Mouse (Mus musculus) heart, postnatal 14 days (tissue): ENCODE data around the gene Ipo5. TPM values are rescaled to one million over a fixed set of nuclear protein-coding genes. Genes with fewer than 3 reads are reported as not detected.

Experiments
- DNase-seq, 2 experiments: peaks; one replicate each; pipeline ENCODE4 v3.0.0; 2021 to 2022
- intact Hi-C: fragments of 180-260 bp; cut with DNase I; formaldehyde crosslinking; loops from one replicate; pipeline ENCODE4 v1.15.1; 2025
- total RNA-seq, 2 experiments: library from RNA; stranded (reverse); gene quantifications; 2 replicates each; pipeline ENCODE4 v1.2.3; 2021

Ipo5 gene
- total RNA-seq, 2 experiments from 2014 or later, result 79.3 to 81.4 TPM

DNA sequence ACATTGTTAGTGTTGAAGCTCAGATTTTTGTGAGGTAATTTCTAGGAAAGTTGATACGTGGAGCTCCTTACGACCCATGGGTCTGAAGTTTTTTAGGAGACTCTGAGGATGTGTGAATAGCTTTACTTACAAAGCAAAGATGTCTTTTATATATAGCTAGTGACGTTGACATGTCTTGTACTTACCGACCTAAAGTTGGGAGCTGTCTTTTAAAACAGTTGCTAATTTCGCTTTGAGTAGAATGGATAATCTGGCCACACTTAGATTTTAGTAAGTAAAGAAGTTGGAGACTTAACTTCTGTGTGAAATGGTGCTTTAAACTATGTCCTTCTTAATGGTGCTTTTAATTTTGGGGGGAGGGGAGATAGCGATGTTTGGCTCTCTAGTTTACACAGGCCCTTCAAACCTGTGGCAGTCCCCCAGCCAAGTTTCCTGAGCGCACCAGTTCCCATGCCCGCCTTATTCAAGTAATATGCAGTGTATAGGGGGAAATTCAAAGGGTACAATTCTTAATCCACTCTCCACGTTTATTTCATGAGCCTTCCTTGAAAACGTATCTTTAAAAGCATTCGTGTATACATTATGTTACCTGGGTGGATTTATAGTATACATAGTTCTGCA is 1.2 kb downstream of the Ipo5 start:
- DNase-seq, result no peak
- intact Hi-C loops, result loop anchor here (5.0 kb wide), 3 partner anchors 65 to 875 kb away; no protein-coding TSS in a partner anchor

DNA sequence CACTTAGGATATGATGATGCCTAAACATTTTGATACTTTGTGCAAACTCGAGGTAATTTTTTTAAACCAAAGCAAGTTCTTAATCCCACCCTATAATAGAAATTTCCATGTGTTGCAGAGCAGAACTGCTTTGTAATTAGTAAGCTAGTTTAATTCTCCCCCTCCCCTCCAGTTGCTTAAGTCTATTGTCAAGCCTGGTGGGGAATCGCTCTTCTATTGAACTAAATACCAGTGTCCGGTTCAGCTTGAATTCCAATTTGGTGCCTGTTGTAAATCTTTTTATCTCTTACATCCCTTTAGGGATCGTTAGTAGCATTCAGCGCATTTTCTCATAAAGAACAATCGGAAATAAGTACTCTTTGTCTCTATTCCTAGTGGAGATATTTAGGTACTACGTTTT is 1.9 kb downstream of the Ipo5 start:
- no peak for DNase-seq
- intact Hi-C loops, result loop anchor here (5.0 kb wide), 3 partner anchors 66 to 874 kb away; no protein-coding TSS in a partner anchor

DNA sequence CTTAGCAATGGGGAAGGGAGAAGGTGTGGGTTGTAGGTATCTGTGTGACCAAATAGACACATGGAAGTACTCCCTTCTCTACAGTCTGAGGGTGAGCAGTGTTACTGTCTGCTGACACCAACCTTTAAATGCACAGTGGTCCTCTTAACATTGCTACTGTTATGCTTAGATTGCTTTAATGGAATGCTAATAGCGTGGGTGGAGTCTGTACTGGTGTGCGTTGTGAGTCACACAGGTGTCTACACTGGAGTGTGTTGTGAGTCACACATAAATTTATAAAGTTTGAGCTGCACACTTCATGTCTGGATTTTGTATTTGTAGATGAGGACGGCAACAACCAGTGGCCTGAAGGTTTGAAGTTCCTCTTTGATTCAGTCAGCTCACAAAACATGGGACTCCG is 10.8 kb downstream of the Ipo5 start:
- DNase-seq, result no peak
- intact Hi-C loops, result no loop called here

DNA sequence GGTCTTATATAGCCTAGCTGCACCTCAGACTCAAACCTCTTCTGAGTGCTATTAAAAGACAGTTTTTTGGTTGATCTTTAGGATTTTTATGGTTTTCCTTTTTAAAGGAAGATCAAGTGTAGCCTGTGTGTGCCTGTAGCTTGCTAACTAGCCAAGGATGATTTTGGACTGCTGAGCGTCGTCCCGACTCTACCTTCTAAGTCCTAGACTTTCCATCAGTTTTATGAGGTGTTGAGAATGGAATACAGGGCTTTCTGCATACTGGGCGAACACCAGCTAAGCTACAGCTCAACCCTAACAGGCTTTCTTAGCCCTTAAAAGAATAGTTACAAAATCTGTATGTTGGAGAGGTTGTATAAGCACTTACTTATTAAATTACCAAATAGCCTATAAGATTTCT is 13.0 kb downstream of the Ipo5 start:
- DNase-seq, result no peak
- intact Hi-C loops, result no loop called here

DNA sequence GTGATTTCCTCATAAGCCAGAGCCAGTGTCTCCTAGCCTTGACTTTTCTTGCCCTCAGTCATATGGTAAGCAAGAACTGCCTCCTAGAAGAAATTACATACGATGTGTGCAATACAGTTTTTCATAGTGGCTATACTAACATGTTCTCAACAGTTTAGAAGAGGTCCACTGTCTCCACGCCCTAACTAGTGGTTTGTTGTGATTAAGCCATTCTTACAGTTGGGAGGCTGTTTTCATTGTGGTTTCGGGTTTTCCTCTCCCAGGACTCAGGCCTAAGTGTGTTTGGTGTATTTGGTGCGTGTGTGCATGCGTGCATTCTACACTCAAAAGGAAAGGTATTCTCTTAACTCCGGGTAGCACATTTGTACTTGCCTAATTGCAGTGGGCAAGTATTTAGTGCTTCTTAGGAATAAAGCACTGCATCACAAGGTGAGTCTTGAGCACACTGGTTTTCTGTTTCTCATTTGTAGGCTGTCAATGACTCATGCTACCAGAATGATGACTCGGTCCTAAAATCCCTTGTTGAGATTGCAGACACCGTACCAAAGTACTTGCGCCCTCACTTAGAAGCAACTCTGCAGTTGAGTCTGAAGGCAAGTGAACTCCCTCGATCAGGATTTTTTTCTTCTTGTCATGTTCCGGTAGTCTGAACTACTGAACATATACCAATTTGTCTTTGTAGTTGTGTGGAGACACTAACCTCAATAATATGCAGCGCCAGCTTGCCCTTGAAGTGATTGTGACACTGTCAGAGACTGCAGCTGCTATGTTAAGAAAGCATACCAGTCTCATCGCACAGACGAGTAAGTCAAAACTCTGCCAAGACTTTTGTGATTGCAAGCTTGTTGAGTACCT is 14.9 kb downstream of the Ipo5 start:
- DNase-seq, result no peak
- intact Hi-C loops, result no loop called here

DNA sequence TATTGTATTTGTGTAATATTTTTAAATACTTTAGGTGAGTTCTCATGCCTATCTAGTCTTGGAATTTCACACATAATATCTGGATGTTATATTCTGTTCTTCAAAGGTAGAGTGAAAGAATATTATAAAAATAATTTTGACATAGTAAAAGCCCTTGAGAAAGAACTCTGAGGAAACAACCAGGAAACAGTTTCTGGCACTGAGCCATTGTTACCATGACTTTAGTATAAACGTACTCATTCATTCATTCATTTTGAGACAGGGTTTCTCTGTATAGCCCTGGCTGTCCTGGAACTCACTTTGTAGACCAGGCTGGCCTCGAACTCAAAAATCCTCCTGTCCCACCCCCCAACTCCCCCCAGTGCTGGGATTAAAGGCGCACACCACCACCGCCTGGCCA is 20.2 kb downstream of the Ipo5 start:
- DNase-seq, result no peak
- intact Hi-C loops, result no loop called here

DNA sequence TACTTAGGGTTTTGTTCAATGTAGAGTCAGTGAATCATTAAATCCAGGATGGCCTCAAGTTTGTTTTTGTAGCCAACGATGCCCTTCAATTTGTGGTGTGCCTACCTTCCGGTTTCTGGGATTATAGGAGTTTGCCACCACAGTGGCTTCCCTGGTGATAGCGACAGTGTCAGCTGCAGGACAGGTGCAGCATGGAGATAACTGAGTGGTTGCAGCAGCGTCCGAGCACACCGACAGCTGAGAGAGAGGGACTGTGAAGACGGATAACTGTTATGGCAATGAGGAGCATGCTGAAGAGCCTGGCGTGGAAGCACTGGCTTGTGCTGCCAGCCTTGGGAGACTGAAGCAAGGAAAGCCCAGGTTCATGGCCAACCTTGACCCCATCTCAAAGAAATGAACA is 22.6 kb downstream of the Ipo5 start:
- intact Hi-C loops, result no loop called here
- no peak for DNase-seq

DNA sequence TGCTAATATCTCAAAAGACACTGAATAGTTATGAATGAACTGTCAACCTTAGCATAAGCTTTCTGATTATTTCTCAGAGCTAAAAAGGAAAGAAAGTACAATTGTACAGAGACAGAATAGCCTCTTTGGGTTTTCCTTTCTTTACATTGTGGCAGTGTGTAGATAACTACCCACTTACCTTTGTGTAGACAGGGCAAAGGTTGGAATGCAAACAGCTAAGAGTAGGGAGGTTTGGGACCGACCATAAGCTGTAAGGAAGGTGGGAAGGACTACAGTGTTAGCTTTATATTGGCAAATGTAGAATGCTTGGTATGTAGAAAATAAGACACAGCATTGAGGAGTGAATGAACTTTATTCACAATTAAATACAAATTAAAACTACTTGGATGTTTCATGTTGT is 26.1 kb downstream of the Ipo5 start:
- intact Hi-C loops, result no loop called here
- no peak for DNase-seq

DNA sequence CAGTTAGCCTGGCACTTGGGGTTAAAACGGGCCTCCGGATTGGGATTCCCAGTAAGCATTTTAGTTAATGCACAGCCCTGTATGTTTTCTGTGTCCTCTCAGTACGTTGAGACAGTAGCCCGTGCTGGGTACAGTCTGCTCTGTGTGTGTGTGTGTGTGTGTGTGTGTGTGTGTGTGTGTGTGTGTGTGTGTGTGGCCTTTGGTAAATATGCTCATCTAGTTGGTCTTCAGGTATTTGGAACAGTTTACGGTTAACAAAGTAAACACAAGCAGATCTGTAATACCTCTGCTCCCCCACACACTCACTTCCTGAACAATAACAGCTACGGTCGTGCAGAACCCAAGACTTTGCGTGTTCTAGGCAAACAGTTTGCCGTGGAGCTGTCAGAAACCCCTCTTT is 31.8 kb downstream of the Ipo5 start:
- intact Hi-C loops, result no loop called here
- DNase-seq, result no peak

DNA sequence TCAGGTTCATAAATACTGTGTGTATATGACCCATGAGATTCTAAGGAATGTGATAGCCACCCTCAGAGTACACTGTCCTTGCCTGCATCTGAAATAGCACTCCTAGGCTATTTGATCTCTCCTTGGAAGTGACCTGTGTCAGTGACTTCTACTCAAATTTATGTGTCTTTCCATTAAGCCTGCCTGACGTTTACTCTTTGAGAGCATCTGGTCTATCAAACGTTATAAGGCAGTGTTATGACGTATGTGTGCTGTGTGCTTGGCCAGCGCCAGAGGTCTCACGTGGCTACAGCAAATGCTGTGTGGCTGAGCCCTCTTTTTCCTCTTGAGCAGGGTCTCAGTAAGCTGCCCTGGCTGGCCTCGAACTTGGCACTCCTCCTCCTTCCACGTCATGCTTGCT is 34.1 kb downstream of the Ipo5 start:
- intact Hi-C loops, result no loop called here
- no peak for DNase-seq

DNA sequence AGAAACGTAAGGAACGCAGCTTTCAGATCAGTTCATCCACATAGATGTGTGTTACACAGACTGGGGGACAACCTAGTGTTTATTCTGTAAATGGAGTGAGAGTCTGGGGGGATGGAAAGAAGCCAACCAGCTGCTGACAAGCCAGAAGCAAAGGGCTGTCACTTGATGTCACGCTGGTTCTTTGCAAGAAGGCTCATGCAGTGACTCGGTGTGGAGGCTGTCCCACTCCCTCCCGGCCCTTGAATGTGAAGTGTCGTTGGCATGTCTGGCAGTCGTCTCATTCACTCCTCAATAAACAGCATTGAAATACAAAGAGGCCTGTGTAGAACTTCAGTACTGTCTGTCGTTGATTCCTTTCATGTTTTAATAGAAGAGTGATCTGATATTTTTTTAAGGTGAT is 36.1 kb downstream of the Ipo5 start:
- no peak for DNase-seq
- intact Hi-C loops, result no loop called here

DNA sequence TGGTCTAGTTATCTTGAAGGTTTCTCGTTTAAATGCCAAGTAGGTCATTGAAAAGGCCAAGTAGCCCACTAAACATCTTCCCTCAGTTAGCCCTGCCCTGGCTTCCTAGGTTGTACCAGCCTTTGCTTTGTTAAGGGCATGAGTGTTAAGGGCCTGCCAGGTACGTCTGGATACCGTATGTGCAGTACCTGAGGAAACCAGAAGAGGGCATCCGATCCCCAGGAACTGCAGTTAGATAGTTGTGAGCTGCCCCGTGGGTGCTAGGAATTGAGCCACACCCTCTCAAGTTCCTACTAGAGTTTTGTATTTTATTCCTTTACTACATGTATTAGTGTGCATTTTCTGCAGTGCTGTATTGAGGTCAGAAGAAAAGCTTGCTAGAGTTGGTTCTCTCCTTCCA is 38.0 kb downstream of the Ipo5 start:
- intact Hi-C loops, result no loop called here
- DNase-seq, result no peak

DNA sequence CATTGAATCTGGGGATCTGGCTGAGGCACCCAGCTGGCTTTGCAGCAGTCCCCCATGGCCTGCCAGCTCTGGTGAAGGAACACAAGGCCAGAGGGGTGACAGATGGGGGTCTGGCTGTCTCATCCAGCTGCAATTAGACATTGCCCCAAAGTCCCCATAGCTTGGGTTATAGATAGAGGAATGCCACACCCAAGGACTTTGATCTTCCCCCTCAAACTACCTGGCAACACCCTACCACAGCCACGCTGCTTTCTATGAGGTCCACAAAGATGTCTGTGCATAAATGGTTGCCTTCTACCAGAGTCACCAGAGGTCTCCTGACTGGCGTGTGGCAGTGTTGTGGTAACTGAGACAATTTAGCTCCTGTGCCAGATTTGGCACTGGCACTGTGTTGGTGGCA is 39.0 kb downstream of the Ipo5 start:
- intact Hi-C loops, result no loop called here
- no peak for DNase-seq

DNA sequence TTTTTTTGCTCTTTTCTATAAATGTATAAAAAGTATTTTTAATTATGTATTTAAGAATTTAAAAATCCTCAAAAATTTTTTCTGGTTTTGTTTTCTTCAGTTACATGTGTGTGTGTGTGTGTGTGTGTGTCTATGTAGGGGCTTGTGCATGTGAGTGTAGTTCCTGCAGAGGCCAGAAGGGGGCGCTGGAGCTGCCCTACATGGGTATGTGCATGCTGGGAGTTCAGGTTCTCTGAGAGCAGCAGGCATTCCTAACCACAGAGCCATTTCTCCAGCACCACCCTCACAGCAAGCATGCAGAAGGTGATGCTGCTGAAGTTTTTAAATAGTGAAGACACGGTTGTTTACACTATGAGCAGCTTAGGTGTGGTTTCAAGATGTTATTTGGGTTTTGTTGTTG is 41.4 kb downstream of the Ipo5 start:
- DNase-seq, result no peak
- intact Hi-C loops, result no loop called here

DNA sequence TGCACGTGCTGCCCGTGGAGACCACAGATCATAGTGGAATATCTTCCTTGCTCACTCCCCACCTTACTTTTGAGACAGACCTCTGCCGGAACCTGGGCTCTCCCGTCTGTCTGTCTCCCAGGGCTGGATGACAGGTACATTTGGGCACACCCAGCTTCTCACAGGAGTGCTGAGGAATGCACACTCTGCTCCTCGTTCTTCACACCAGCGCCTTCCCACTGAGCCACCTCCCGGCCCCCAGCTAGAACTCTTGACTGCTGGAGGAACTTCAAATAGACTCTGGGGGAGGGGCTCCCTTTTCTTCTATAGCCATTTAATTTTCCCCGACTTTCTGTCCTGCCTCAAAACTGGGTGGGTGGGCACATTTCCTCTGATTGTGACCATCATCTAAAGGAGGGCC is 49.5 kb downstream of the Ipo5 start:
- DNase-seq, result no peak
- intact Hi-C loops, result no loop called here

DNA sequence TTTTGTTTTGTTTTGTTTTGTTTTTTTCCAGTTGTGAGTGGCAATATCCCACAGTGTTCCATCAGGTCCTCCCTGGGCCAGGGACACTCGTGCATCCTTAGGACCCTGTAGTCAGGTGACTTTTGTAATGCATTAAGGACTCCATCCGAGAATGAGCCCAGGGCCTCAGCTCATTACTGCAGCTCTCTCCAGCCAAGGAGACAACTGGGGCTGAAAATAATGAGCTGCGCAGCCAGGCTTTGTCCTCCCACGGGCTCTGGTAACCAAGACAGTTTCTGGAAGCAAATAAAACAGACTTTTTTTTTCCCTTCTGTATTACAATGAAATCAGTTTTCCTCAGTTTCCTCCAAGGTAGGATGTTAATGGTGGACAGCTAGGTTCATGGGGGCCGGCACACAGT is 50.0 kb downstream of the Ipo5 start:
- intact Hi-C loops, result no loop called here

DNA sequence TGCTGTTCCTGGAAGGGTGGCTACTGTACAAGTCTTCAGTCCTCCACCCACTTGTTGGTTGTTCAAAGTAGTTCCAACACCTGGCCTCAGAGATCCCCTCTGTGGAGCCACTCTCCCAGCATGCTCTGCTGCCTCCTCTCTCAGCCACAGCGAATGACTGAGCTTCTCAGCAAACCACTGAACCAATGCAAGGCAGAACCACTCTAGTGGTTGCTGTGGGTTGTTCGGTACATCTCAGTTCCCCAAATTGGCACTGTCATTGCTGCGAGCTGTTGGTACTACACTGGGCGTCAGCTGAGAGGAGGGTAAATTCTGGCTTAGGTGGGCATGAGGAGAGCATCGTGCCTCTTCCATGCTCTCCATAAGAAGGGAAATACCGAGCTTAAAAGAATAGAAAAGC is 56.0 kb downstream of the Ipo5 start:
- intact Hi-C loops, result no loop called here
- DNase-seq, result no peak

More for the DNA sequence above, 50.0 kb downstream of the Ipo5 start:
- no peak for DNase-seq

DNA sequence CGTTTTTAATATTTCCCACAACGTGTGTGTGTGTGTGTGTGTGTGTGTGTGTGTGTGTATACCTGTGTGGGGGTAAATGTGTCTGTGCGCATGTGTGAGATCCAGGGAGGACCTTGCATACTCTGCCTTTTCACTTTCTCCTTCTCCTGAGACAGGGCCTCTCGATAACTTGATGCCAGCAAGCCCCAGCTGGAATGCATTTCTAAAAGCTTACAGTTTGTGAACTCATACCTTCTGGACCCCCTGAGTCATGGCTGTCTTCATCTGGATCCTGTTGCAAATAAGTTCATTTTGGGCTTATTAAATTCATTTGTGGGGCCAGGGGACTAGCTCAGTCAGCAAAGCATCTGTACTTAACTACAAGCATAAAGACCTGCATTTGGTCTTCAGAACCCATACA is 57.7 kb downstream of the Ipo5 start:
- intact Hi-C loops, result no loop called here
- no peak for DNase-seq

DNA sequence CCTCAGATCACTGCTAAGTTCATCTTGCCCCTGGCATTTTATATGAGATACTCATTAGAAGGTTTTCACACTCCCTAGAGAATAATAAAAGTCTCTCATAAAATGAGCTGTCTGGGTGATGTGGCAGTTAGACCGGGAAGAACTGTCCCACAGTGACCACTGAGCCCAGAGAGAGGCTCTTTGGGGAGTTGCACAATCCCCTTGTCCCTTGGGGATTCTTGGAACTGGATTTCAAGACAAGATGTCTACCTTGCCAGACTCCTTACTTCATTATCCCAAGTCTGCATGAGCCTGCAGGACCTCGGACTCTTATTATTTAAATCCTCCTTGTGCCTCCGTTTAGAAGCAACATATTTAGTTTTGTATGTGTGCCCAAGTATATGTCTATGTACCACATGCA is 58.6 kb downstream of the Ipo5 start:
- intact Hi-C loops, result loop anchor here (10.0 kb wide), 1 partner anchor 135 kb away; no protein-coding TSS in a partner anchor
- DNase-seq, result no peak

DNA sequence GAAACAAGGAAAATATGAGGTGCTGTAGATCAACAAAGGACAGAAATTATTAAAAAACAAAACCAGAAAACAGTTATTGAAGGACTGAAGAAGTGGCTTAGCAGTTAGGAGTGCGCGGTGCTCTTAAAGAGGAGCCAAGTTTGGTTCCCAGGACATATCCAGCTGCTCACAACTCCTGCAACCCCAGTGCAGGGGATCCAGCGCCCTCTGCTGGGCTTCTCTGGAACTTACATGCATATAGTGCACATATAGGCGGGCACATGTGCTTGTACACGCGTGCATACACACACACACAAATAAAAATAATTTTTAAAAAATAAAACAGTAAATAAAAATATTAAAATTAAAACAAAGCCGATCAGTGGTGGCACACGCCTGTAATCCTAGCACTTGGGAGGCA is 59.6 kb downstream of the Ipo5 start:
- DNase-seq, result peak; percentile 8 to 10
- intact Hi-C loops, result loop anchor here (10.0 kb wide), 1 partner anchor 136 kb away; no protein-coding TSS in a partner anchor

DNA sequence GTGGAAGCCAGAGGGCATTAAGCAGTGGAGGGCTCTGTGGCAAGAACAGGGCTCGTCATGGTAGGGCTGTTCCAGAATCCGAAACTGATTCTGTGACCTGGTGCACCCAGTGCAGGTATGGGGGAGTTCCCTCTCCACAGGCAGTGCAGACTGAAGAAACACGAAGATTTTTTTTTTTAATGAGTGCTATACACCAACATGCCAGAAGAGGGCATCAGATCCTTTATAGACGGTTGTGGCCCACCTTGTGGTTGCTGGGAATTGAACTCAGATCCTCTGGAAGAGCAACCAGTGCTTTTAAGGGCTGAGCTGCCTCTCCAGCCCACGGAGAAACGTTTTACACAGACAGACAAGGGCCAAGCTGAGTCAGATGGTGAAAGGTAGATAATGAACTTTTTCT is 60.3 kb downstream of the Ipo5 start:
- DNase-seq, result no peak
- intact Hi-C loops, result loop anchor here (10.0 kb wide), 1 partner anchor 137 kb away; no protein-coding TSS in a partner anchor

DNA sequence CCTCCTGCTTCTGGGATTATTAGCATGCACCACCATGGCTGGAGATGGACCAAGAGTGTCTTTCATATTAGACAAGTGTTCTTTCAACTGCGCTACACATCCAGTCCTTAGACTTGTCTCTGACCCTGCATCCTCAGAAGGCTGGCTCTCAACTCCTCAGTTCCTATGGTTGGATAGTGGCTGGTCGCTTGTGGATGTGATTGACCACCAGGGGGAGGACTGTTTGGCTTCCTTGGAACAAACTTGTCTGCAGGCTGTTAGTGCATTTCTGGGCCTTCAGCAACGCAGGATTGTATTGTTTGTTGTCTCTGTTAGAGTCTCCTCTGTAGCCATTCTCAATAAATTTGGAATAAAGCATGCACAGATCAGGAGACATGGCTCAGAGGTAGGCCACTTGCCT is 68.5 kb downstream of the Ipo5 start:
- intact Hi-C loops, result loop anchor here (5.0 to 10.0 kb wide), 2 partner anchors 145 to 243 kb away; no protein-coding TSS in a partner anchor

More for the DNA sequence above, 68.5 kb downstream of the Ipo5 start:
- peak; percentile 29 to 48 for DNase-seq
